Mouse (Mus musculus) small intestine, adult 2 months (tissue): ENCODE measurements at regions not wholly inside any gene's neighbourhood (a gene's known extent, or its start where the extent isn't known, plus 50 kb on each side); places are given as distances from the start of the nearest gene placed in this dataset.

Experiments used
- CTCF ChIP-seq: fragments of 200-500 bp; IDR thresholded peaks from 2 replicates; pipeline ENCODE4 v1.5.1; 2012; ENCODE audit warnings: low read depth, mild to moderate bottlenecking, control low read depth, inconsistent platforms, low read length, moderate library complexity, mixed read lengths; ENCODE audit not compliant: insufficient replicate concordance, insufficient read length; ENCODE audit errors: extremely low read depth
- POLR2A ChIP-seq: fragments of 200-500 bp; IDR thresholded peaks from 2 replicates; pipeline ENCODE4 v1.6.1; 2012; ENCODE audit warnings: low read depth, mild to moderate bottlenecking, control low read depth, inconsistent platforms, low read length, moderate library complexity

GRCm38 (mm10) chr13:46179916-46180315 is 93.6 kb upstream of the Stmnd1 start:
- no peak for TF ChIP-seq CTCF
- TF ChIP-seq POLR2A: no peak
